Mouse (Mus musculus): ENCODE data around the gene Sdhb.

GRCm38 (mm10) chr4:140914731-140915131 is 46.3 kb upstream of the Sdhb start:
- no peak for TF ChIP-seq CTCF (IDR thresholded peaks at IDR 0.05)
- TF ChIP-seq POLR2A (IDR thresholded peaks at IDR 0.05; ENCODE audit: insufficient read depth, low read depth, low read length): no peak
- no peak for TF ChIP-seq EP300 (IDR thresholded peaks at IDR 0.05; ENCODE audit: insufficient read depth, low read depth, low read length)

Data from heart, adult 2 months (tissue).